Mouse (Mus musculus): Measurements from ENCODE around the gene Hs3st4. TPM values are rescaled to one million over a fixed set of nuclear protein-coding genes. Genes with fewer than 3 reads are reported as not detected.

Hs3st4 gene
- total RNA-seq (2021), result 10 to 100 TPM; 50.7 to 62.8 TPM

DNA sequence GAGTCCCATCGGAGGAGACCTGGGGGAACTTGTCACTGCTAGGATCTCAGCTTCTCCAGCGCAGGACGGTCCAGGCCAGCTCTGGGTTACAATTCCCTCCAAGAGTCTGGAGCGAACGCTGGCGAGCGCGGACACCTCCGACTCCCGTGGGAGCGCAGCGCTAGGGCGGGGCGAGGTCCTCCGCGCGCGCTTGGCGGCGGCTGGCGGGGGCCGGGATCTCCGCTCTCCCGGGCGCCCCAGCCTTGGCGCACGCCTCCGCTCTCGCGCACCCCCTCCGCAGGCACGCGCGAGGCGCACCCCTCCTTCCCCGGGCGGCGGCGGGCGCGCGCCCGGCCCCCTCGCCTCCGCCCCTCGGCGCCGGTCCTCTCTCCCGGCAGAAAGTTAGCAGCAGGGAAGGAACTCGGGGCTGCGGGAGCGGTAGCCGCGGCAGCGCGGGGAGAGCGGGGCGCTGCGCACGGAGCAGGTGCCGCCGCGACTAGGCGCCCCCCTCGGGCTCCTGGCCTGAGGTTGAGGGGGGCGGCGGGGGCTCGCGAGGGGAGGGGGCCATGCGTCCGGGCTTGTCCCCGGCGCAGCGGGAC, at the start of gene Hs3st4:
Hs3st4 (plus strand) TSS at position 409 of the 578 bp plus-strand sequence.
- DNase-seq (ENCODE audit: low spot score in 2 of 2), result peak; percentile 57 to 63
- intact Hi-C loops (cut with DNase I), result loop anchor here (5.0 to 10.0 kb wide), 2 partner anchors 802 to 1410 kb away; no protein-coding TSS in a partner anchor

DNA sequence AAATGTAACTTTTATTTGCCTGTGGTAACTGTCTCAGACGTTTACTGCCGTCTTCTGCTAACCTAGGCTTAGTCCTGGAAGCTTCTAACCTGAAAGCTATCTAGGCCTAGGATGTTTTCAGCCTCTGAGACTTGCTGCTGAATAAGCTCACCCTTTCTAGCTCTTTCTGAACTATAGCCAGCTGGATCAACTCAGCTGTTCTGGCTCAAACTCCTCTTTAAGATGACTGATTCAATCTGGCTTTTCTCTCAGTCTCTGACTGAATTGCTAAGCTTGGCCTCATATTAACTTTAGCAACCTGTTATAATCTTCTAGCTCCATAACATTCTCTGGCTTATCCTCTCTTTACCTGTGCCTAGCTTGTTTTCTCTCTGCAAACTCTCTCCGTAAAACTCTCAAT, 35.8 kb upstream of the Hs3st4 start:
- intact Hi-C loops (cut with DNase I), result no loop called here

DNA sequence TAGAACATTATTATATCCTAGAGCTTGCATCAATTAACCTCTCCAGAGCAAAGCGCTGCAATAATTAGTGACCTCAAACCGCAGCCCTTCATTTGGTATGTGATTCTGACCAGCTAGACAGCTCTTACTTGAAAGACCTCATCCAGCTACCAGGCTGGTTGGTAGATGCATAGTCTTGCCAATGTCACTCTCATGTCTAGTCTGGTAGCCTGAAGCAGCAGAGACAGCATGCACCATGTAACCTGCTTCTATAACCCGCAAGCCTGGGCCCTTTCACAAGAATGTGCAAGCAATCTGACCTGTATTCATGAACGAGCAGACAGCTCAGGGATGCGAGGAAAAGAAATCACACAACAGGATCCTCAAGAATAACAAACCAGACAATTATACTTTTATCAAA, 19.6 kb upstream of the Hs3st4 start:
- intact Hi-C loops (cut with DNase I), result loop anchor here (5.0 to 10.0 kb wide), 2 partner anchors 438 to 1429 kb away; no protein-coding TSS in a partner anchor
- no peak for DNase-seq (ENCODE audit: low spot score in 2 of 2)

More for the DNA sequence above, 35.8 kb upstream of the Hs3st4 start:
- no peak for DNase-seq (ENCODE audit: low spot score in 2 of 2)

DNA sequence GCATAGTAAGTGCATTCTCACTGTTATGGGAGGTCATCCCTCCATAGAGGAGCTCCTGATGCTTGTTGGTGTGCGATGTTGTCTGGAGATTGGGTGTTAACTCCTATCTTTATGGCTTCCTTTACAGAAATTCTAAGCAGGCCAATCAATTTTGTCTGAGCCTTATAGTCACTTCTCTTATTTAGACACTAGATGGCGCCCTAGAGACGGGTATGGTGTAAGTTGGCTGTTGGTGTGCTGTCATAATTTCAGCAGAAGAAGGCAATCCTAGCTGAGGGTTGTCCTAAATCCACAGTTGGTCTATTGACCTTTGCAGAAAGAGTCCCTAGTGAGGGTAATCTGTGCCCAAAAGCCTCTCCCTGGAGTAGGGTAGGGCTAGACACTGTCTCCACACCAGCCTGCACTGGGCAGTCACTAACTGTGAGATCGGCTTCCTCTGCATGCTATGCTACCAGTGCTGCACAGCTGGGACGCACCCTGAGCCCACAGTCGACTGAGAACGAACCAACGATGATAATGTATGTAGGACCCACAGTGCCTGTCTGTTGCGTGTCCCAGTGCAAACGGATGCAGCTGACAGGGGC, 18.0 kb upstream of the Hs3st4 start:
- no peak for DNase-seq (ENCODE audit: low spot score in 2 of 2)
- intact Hi-C loops (cut with DNase I), result loop anchor here (5.0 to 10.0 kb wide), 2 partner anchors 440 to 1428 kb away; no protein-coding TSS in a partner anchor

DNA sequence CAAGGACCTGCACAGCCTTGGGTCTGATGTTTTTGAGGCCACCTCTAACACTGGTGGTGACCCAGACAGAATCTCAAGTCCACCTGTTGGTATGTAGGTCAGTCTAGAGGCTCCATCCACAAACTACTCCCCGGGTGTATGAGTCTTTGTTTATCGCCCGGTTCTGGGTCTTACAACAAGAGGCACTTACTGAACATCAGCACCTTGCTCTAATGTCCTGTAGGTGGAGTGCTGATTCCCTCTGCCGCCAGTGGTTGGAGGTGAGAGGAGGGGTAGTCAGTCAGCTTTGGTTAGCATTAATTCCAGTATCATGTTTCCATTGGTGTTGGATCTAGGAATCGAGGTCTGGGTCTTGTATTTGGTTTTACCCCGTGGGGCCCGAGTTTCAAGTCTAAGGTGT, 17.2 kb upstream of the Hs3st4 start:
- DNase-seq (ENCODE audit: low spot score in 2 of 2), result no peak
- intact Hi-C loops (cut with DNase I), result loop anchor here (10.0 kb wide), 1 partner anchor 441 kb away; no protein-coding TSS in a partner anchor

DNA sequence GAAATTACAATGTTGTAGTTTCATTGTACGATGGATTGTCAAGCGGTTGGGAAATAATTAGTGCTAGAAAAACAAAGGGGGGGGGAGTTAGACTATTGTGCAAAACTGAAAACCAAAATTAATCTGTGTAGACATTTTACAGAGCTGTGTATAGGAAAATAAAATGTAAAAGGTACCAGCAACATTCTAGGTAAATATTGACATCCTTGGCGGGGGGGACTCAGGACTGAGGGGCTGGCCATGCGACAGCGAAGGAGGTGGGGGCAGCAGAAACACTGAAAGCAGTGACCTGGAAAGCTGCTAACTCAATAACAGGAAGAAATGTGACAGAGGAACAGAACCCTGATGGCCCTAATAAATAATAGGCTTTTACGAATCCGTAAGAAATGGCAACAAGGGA, 7.2 kb upstream of the Hs3st4 start:
- no peak for DNase-seq (ENCODE audit: low spot score in 2 of 2)
- intact Hi-C loops (cut with DNase I), result no loop called here

DNA sequence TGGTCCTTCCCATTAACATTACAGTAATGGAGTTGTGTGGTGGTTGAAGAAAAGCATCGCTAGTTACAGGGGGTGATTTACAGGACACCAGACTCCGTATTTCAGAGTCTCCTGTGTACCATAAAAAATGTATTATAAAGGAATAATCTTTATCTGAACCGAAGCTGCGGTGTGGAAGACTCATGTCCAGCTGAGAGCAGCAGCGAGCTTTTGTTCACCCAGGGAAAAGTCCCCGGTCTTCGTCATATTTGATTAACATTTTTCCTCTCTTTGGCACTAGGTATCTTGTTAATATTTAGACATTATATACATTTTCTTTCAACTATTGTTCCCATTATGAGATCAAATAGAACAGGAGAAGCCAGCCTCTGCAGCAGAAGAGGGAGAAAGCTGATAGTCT, 1.2 kb upstream of the Hs3st4 start:
- DNase-seq (ENCODE audit: low spot score in 2 of 2), result no peak
- intact Hi-C loops (cut with DNase I), result loop anchor here (5.0 to 10.0 kb wide), 2 partner anchors 803 to 1411 kb away; no protein-coding TSS in a partner anchor

DNA sequence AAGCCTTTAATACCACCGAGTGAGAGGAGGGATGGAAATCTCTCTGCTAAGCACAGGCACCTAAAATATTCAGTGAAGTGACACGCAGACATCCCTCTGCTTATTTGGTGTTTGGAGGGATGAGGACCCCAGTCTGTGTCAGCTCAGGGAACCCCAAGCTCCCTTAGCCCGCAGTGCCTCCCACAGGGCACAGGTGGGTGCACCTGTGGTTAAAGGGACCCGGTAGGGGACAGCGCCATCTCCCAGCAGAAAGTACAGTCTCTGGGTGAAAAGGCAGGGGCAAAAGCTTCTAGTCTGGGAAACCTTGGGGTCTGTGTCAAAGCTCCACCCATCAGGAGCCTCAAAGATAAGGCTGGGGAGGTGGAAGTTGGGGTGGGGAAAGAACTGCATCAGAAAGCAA, 659 bp upstream of the Hs3st4 start:
- intact Hi-C loops (cut with DNase I), result loop anchor here (5.0 to 10.0 kb wide), 2 partner anchors 803 to 1410 kb away; no protein-coding TSS in a partner anchor
- peak in 1 of 2 experiments; percentile 6 for DNase-seq (ENCODE audit: low spot score in 2 of 2)

DNA sequence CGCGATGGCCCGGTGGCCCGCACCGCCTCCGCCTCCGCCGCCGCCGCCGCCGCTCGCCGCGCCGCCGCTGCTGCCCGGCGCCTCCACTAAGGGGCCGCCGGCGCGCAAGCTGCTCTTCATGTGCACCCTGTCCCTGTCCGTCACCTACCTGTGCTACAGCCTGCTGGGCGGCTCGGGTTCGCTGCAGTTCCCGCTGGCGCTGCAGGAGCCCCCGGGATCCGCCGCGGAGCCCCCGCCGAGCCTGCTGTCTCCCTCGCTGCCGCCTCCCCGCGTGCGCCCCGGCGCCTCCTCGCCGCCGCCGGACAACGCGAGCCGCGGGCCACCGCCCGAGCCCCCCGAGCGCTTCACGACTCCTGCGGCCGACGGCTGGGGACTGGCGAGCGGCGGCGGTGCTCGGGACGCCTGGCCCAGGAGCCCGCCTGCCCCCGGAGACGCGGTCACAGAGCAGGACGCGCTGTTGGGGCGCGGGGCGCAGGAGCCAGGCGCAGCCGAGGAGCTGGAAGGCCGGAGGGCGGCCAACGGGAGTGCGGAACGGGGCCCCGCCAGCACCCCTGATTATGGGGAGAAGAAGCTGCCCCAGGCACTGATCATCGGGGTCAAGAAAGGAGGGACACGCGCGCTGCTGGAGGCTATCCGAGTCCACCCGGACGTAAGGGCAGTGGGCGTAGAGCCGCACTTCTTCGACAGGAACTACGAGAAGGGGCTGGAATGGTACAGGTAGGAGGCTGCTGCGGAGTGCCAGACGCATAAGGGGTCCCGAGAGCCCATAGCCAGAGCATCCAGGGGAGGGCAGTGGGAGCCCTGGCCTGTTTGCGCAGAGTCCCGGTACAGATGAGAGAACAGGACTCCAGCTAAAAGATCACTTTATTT, 743 bp downstream of the Hs3st4 start:
- peak; percentile 12 to 49 for DNase-seq (ENCODE audit: low spot score in 2 of 2)
- intact Hi-C loops (cut with DNase I), result loop anchor here (5.0 to 10.0 kb wide), 2 partner anchors 801 to 1409 kb away; no protein-coding TSS in a partner anchor

DNA sequence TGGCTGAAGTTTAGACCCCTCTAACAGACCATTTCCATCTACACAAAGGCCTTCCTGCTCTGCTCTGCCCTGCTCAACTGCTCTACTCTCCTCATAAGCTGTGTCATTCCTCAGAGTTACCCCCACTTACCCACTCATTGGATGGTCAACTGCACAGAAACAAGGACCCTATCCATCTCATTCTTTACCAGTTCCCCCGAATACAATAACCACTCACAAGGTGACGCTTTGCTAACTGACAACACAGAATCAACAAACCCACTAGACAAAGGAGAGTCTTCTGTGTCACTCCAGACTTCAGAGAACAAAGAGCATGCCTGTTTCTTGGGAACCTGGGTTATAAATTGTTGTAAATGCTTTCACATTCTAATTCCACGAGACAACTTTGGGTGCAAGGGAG, 9.5 kb downstream of the Hs3st4 start:
- no peak for DNase-seq (ENCODE audit: low spot score in 2 of 2)
- intact Hi-C loops (cut with DNase I), result no loop called here

DNA sequence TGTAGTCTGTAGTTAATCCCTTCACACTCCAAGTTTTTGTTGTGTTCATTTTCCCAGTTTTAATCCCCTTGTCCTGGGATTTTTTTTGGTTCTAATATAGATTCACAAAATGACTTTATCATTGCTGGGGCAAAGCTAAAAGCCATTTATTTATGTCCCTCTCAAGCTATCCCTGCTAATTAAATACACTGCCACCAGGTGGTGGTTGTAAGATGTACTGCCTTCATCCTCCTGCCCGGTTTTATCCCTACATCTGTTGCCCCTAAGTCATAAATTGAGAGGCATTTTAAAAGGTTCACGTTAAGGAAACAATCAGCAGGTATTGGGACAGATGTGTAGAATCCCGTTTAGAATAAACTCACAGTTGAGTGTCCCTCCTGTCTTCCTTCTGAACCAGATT, 14.6 kb downstream of the Hs3st4 start:
- DNase-seq (ENCODE audit: low spot score in 2 of 2), result no peak
- intact Hi-C loops (cut with DNase I), result no loop called here

DNA sequence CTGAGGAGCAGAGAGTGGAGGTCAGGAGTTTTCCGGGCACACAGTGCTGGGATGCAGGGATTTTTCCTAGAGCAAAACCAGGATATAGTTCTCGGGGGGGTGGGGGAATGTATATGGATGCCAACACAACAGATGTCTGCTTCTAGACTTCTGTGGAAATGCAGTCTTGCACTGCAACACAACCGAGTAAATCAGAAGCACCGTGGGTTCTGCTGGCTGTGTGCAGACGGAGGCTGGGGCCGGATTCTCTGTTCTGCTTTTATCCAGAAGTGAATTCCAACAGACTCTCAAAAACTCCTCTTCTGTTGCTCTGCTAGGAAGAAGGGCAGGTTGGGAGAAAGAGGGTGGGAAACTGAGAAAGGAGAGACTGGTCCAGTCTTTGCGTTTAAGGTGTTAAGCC, 15.9 kb downstream of the Hs3st4 start:
- intact Hi-C loops (cut with DNase I), result no loop called here
- peak; percentile 17 to 38 for DNase-seq (ENCODE audit: low spot score in 2 of 2)

DNA sequence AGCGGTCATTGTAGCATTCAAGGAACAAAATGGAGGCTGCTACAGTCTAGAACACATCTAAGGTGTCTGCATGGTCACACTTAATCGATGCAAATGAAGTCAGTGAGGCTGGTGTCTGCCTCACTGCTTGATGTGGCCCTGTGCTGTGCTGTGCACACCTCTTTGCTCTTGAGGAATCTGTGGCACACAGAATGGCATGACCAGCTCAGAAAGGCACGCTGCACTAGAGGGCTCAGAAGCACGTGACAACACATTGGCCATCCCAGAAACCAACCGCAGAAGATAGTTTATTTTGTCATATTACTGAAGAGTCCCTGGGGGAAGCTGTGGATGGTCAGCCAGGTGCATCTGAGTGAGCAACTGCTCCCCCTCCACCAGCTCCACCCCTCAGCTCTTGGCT, 44.2 kb downstream of the Hs3st4 start:
- no peak for DNase-seq (ENCODE audit: low spot score in 2 of 2)
- intact Hi-C loops (cut with DNase I), result no loop called here

DNA sequence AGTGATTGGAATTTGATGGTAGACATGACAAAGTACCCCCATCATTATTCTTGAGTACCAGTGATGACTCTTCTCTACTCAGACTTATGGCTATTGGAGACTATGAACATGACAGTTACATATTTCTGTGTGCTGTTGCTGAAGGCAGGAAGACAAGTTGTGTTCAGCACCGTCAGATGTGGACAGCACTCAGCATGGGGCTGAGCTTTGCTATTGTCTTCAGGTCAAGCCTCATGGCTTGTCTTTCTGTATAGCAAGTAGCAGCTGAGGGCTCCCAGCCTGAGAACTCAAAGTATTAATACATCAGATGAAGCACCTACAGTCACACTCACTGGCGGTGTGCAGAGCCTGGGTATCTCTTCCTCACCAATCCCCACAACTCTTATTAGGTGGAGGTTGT, 49.6 kb downstream of the Hs3st4 start:
- no peak for DNase-seq (ENCODE audit: low spot score in 2 of 2)
- intact Hi-C loops (cut with DNase I), result no loop called here

DNA sequence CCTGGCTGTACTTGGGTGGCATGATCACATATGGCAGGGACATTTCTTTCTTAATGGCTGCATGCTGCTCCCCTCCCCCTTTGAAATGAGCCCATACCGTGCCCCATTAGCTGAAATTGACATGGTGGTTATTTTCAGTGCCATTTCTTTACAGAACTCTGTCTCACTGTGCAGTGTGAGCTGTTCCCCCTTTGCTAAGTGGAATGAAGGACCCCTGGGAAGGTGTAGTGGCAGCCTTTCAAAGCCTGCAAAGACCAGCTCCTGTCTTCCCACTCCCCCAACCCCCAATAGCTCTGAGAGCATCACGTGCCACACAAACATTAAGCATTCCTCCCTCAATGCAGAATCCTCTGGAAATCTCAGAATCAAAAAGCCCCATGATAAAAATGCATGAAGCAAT, 50.7 kb downstream of the Hs3st4 start:
- intact Hi-C loops (cut with DNase I), result no loop called here
- DNase-seq (ENCODE audit: low spot score in 2 of 2), result no peak

DNA sequence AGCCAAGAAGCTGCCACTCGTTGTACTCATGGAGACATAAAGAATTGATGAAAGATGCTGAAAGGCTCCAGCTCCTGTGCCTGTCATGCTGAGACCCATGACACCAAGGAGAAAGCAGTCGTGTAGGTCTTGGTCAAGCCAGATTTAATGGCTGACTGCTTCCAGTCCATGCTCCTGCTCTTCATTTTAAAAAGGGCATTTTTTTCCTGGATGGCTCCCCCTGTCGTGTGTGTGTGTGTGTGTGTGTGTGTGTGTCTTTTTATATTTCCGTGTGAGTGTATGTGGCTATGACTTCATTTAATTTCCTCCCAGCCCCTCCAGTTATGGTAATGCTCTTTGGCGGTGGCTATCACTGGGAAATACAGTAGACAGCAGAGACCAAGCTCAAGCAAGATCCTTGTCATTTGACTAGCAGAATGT, 54.6 kb downstream of the Hs3st4 start:
- intact Hi-C loops (cut with DNase I), result no loop called here
- DNase-seq (ENCODE audit: low spot score in 2 of 2), result no peak

DNA sequence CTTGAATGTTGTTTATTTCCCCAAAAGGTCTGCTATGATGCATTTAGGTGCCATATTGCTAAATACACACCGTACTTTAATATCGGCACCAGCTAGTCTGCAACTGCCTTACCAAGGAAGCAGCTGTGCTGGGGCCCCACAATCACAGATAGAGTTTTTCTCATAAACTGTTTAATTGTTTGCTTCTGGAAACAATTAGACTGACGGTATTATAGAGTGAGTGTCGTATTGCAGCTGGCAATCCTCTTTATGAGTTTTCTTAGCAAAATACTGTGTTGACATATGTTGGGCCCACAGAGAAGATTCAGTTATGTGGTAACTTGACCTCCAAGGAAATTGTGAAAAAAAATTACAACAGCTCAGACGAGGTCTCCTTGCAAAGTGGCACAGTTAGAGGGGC, 56.5 kb downstream of the Hs3st4 start:
- intact Hi-C loops (cut with DNase I), result no loop called here
- DNase-seq (ENCODE audit: low spot score in 2 of 2), result no peak

DNA sequence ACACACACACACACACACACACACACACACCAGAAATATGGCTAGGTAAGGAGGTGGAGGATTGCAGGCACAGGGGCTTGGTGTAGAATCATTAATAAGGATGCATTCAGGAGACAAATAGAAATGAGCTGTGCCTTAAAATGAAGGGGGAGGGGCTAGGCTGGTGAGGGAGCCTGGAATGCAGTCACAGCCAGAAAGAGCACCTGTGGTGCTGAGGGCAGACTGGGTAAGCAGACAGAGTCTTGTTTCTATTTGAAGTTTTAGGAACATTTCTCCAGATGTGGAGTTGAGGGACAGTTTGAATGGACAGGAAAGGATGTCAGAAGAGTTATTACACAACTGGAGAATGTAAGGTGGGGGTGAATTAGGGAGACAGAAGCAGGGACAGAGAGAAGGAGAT, 64.7 kb downstream of the Hs3st4 start:
- DNase-seq (ENCODE audit: low spot score in 2 of 2), result no peak
- intact Hi-C loops (cut with DNase I), result no loop called here

DNA sequence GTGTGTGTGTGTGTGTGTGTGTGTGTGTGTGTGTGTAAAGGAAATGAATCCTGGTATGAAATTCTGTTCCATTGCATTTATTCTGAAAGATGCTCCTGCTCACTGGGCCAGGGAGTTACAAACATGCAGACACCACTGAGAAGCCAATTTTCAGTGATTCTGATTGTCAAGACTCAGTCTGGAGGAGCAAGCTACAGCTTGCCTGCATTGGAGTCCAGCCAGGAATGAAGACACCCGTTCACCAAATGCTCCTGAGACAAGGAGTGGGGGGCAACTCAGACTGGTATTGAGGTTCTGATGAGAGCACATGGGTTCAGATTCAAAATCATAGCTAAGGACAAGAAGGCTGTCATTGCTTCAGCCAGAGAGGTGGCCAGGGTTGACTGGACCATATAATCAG, 66.3 kb downstream of the Hs3st4 start:
- intact Hi-C loops (cut with DNase I), result no loop called here
- no peak for DNase-seq (ENCODE audit: low spot score in 2 of 2)

DNA sequence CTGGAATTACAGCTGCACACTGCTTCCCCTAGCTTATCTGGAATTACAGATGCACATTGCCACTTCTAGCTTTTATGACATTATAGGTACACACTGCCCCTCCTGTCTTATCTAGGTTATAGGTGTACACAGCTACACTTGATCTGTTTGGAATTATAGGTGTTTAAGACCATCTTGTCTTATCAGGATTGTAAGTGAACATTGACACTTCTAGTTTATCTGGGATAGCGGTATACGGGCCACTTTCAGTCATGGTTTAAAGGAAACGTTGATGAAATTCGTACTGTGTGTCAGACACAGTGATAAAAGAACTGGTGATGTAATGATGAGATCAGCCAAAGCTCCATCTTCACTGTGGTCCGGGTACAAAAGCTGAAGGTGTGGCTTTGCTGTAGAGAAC, 67.8 kb downstream of the Hs3st4 start:
- DNase-seq (ENCODE audit: low spot score in 2 of 2), result no peak
- intact Hi-C loops (cut with DNase I), result no loop called here

All from left cerebral cortex, postnatal 36 days (tissue).